Mouse (Mus musculus): ENCODE measurements around the gene Sh3bp4. TPM values are rescaled to one million over a fixed set of nuclear protein-coding genes. Genes with fewer than 3 reads are reported as not detected.

Sh3bp4 gene
- polyA plus RNA-seq, 1 experiment from 2014 or later = 23.8 TPM

DNA sequence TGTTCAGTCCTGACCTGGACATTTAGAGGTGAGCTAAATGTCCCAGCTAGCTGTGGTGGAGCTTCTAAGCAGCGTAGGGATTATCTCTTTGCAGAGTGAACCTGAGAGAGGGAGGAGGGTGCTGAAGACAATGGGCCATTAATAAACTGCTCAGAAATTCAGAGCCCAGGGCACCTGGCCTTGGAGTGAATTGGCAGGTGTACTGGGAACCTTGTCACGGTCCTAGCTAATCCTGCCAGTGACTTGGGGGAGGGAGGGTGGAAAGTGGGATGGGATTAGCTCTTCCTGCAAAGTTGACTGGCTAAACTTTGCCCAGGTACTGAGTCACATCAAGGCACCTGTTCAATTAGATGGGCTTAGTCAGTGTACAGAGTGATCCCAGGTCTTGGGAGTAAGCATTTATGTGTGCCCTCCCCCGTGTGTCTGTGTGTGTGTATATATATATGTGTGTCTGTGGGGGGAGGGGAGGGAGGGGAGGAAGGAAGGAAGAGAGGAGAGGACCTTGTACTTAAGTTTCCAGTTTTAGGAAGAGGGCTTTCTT lies 18.6 kb downstream of the Sh3bp4 start:
- Histone ChIP-seq H3K4me3 (no peak overlapping the region), H3K9me3 (replicated peaks) (no peaks in the 10 kb centered on the region), H3K27me3 (ENCODE audit: low read depth, poor library complexity, severe bottlenecking) (no peaks in the 10 kb centered on the region), H3K4me1 (peaks cover 81% of the 10 kb centered on the region), H3K27ac (replicated peaks) (peak overlapping the region; percentile 33; the same call in 1 of the 2 replicates), H3K36me3 (peaks cover 8% of the 10 kb centered on the region)
- DNase-seq (ENCODE audit: low spot score) = no peak
- WGBS = 57% methylated on average over 3 of the region's 3 CpGs

DNA sequence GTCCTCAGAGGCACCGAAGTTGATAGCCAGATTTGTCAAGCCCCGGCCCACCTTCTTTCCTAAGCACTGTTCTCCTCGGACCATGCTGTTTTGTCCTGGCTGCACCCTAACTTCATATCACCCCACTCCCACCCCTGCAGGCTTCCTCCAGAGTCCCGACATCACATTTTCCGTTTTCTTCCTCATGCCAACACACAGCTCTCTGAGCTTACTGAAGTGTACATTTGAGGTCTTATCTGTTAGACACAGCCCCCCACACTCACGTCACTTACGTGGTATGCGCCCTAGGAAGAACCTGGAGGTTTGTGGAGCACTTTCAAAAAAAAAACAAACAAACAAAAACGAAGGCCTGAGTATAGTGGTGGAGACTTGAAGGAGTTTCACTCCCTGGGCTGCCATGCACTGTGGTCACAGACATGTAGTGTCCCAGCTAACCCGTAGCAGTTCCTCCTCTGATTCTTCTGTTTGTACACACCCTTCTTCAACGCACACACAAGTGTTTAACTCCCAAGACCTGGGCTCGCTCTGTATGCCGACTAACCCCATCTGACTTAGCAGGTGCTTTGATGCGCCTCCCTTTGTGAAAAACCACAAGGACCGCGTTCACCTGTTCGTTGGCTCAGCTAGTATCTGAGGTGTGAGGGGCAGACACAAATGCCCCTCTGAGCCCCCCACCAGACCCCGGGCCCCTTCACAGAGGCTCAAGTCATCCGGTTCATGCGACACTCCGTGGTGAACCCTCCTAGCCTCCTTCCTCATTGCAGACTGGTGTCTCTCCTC lies 19.8 kb downstream of the Sh3bp4 start:
- Histone ChIP-seq H3K27ac (replicated peaks) (0 out of 2 replicates have a peak overlapping the region, but pooled peaks have one; percentile 4), H3K27me3 (ENCODE audit: low read depth, poor library complexity, severe bottlenecking) (no peaks in the 10 kb centered on the region), H3K9me3 (replicated peaks) (no peaks in the 10 kb centered on the region), H3K36me3 (peaks cover 4% of the 10 kb centered on the region; the same call in 1 of the 2 replicates), H3K4me3 (no peak overlapping the region), H3K4me1 (peaks cover 93% of the 10 kb centered on the region)
- WGBS = 83% methylated on average over 21 of the region's 21 CpGs
- no peak for DNase-seq (ENCODE audit: low spot score)

DNA sequence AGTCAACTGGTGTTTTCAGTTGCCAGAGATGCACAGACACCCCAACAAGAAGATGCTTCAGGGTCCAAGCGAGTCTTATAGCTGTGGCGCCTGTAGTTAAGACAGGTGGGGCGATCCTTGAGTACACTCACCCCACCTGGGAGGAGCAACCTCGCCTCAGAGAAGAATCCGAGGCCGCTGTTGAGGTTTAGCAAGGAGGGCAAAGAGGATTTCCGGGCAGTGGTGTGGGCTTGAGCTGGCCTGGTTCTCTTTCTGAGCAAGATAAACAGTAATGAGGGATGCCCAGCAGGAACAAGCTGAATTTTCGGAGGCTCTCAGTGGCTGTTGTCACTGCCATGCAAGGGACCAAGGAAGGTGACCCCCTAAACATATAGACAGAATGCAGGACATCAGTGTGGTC lies 20.5 kb downstream of the Sh3bp4 start:
- H3K4me1 ChIP-seq = peaks cover 95% of the 10 kb centered on the region
- 0 out of 2 replicates have a peak overlapping the region, but pooled peaks have one; percentile 4 for H3K27ac ChIP-seq (replicated peaks)

DNA sequence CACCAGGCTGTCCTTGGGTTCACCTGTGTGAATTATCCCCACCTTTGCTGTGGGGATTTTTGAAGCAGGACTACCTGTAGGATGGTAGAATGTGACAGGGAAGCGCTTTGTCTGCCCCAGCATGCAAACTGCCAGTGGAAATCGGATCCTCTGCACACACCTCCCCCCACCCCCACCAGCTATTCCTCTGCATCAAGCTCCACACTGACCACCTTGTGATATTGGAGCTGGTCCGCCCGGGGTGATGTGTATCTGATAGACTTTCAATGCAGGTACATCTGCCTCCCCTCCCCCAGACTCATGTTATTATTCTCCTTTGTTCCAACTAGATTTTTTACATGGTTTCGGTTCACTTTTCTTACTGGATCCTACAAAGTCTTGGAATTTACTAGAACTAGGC lies 21.8 kb downstream of the Sh3bp4 start:
- H3K27me3 ChIP-seq (ENCODE audit: low read depth, poor library complexity, severe bottlenecking) = peaks cover 6% of the 10 kb centered on the region; the same call in 1 of the 2 replicates
- H3K36me3 ChIP-seq = no peaks in the 10 kb centered on the region
- WGBS = 41% methylated on average over 5 of the region's 5 CpGs
- peaks cover 93% of the 10 kb centered on the region for H3K4me1 ChIP-seq
- no peak for DNase-seq (ENCODE audit: low spot score)
- H3K9me3 ChIP-seq (replicated peaks) = no peaks in the 10 kb centered on the region
- peak overlapping the region; percentile 83 for H3K27ac ChIP-seq (replicated peaks)
- peak overlapping the region; percentile 38 for H3K4me3 ChIP-seq

More for the DNA sequence above, 20.5 kb downstream of the Sh3bp4 start:
- no peak overlapping the region for H3K4me3 ChIP-seq
- no peak for DNase-seq (ENCODE audit: low spot score)
- WGBS = 81% methylated on average over 8 of the region's 8 CpGs
- H3K27me3 ChIP-seq (ENCODE audit: low read depth, poor library complexity, severe bottlenecking) = 0 out of 2 replicates have a peak, but pooled peaks cover under 1% of the 10 kb centered on the region
- no peaks in the 10 kb centered on the region for H3K9me3 ChIP-seq (replicated peaks)
- no peaks in the 10 kb centered on the region for H3K36me3 ChIP-seq

DNA sequence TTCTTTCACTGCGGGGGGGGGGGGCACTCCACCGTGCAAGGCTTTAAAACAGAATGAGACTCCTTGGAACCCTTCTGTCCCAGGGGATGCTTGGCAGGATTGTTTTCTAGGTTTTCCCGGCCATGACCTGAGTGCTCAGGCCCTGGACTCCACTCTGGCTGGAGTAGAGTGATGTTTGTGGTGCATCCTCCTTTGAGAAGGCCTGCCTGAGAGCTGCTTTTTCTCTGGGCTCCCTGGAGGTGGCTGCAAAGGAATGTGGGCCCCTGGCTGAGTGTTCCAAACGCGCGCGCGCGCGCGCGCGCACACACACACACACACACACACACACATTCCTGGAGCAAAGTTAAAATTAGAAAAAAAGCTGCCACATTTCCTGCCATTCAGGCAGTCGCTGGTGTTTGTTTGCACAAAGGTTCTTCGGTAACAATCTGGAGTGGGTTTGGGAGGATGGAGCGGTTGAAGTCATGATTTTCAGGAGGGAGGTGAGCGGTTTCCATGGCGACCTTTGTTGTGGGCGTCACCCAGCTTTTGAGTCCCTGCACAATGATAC lies 22.3 kb downstream of the Sh3bp4 start:
- Histone ChIP-seq H3K27ac (replicated peaks) (peak overlapping the region; percentile 83), H3K27me3 (ENCODE audit: low read depth, poor library complexity, severe bottlenecking) (peaks cover 6% of the 10 kb centered on the region; the same call in 1 of the 2 replicates), H3K4me1 (peaks cover 90% of the 10 kb centered on the region)

DNA sequence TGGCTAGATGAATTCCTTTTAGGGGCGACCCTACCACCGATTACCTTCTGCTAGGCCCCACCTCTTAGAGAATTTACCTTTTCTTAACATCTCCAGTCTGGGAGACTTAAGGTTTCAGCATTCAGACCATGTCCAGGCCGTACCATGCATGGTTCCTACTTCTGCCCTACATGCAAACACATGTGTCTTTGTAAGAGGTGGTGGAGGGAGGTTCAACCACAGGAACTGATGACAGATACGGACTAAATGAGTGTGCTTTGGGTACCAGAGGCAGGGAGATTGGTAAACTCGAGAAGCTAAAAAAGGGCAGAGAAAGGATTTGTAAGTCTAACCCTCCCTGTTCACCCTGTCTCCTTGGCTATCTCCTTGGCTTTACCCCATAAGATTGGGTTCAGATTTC lies 23.5 kb downstream of the Sh3bp4 start:
- H3K36me3 ChIP-seq = no peaks in the 10 kb centered on the region
- no peaks in the 10 kb centered on the region for H3K9me3 ChIP-seq (replicated peaks)
- peak overlapping the region; percentile 83 for H3K27ac ChIP-seq (replicated peaks)
- no peak overlapping the region for H3K4me3 ChIP-seq
- H3K27me3 ChIP-seq (ENCODE audit: low read depth, poor library complexity, severe bottlenecking) = peaks cover 6% of the 10 kb centered on the region; the same call in 1 of the 2 replicates
- peaks cover 78% of the 10 kb centered on the region for H3K4me1 ChIP-seq
- DNase-seq (ENCODE audit: low spot score) = no peak
- 70% methylated on average over 5 of the region's 5 CpGs for WGBS

More for the DNA sequence above, 22.3 kb downstream of the Sh3bp4 start:
- H3K36me3 ChIP-seq = no peaks in the 10 kb centered on the region
- H3K9me3 ChIP-seq (replicated peaks) = no peaks in the 10 kb centered on the region
- 5% methylated on average over 19 of the region's 19 CpGs for WGBS
- H3K4me3 ChIP-seq = peak overlapping the region; percentile 38
- DNase-seq (ENCODE audit: low spot score) = peak; percentile 72

DNA sequence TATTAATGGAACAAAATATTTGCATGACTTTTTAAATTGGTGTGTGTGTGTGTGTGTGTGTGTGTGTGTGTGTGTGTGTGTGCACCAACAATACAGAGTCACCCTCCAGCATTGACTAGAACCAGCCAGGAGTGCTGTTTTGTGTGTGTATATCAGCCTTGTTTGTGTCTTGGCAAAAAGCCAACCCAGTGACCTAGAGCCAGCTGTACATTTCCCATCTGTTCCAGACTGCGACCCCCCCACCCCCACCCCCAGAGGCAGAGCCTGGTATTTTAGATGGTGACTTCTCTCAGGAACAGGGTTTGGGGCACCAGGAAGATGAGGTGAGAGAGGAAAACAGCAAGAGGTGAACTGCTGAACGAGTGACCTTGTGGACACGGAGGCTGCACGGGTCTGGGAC lies 24.2 kb downstream of the Sh3bp4 start:
- H3K9me3 ChIP-seq (replicated peaks) = no peaks in the 10 kb centered on the region
- peaks cover 6% of the 10 kb centered on the region; the same call in 1 of the 2 replicates for H3K27me3 ChIP-seq (ENCODE audit: low read depth, poor library complexity, severe bottlenecking)
- peaks cover 71% of the 10 kb centered on the region for H3K4me1 ChIP-seq
- 66% methylated on average over 4 of the region's 4 CpGs for WGBS
- no peak overlapping the region; the same call in 1 of the 2 replicates for H3K27ac ChIP-seq (replicated peaks)
- H3K36me3 ChIP-seq = no peaks in the 10 kb centered on the region
- H3K4me3 ChIP-seq = no peak overlapping the region
- DNase-seq (ENCODE audit: low spot score) = no peak

DNA sequence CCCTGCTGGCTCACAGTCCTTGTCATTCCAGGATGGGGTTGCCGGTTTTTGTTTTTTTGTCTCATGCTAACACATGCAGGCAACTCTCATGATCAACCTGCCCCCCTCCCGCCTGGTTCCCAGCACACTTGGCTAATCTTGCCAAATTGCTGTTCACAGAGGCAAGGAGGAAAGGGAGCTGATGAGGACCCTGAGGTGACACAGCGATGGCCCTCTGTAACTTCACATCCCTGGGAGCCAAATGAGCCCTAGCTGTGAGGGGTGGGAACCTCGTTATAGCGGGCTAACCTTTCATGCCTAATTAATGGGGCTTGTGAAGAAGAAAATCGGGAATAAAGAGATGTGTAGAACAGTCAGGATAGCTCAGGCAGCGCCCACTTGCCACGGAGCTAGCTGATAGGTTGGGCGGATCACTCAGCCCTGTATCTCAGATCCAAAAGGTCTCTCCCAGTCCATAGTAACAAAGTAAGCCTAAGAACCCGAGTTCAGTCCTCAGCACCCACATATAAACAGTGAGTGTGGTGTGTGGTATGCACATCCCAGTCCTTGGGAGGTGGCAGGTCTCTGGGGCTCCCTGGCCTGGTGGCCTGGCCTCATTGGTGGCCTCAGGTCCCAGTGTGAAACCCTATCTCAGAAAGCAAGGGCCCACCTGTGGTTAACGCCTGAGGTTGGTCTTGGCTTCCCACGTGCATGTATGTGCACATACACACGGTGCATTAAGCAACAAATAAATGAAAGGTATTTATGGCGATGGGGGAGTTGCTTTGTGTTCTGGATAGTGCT lies 25.6 kb downstream of the Sh3bp4 start:
- H3K9me3 ChIP-seq (replicated peaks) = no peaks in the 10 kb centered on the region
- 0 out of 2 replicates have a peak overlapping the region, but pooled peaks have one; percentile 4 for H3K27ac ChIP-seq (replicated peaks)
- WGBS = 13% methylated on average over 14 of the region's 14 CpGs
- H3K27me3 ChIP-seq (ENCODE audit: low read depth, poor library complexity, severe bottlenecking) = peaks cover 6% of the 10 kb centered on the region; the same call in 1 of the 2 replicates
- DNase-seq (ENCODE audit: low spot score) = no peak
- H3K4me3 ChIP-seq = no peak overlapping the region
- H3K36me3 ChIP-seq = no peaks in the 10 kb centered on the region
- H3K4me1 ChIP-seq = peaks cover 57% of the 10 kb centered on the region

DNA sequence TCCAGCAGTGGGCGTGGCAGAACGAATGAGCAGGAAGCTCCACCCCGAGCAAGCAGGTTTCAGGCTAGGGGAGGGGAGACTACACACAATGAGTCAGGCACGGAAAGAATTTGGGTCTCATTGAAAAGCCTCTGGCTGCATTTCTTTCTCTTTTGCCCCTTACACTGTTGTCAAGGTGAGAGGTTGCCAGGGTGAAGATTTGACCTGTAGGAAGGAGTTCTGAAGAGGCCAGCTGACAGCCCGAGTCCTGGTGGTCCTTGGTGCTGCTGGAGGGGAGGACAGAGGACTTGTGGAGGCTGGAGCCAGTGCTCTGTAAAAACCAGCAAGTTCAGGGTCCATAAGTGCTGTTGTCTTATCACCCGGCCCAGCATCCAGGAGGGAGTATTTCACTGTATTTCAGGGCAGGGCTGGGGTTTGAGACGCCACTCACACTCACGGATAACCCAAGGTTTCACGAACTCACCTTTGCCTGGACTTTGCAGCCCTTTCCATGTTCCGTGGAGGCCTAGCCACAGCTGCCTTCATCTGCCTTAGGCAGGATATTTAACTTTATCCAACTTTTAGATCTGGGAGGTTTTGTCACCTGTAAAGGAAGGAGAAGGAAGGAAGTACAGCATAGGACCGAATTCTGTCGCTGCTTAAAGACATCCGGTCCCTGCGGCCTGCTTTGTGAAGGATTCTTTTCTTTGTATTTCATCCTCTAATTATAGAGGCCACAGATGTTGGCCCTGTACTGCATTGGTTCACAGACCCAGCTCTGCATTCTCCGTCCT lies 32.2 kb downstream of the Sh3bp4 start:
- Histone ChIP-seq H3K27ac (replicated peaks) (peak overlapping the region; percentile 79), H3K9me3 (replicated peaks) (no peaks in the 10 kb centered on the region), H3K4me3 (peak overlapping the region; percentile 14; the same call in 1 of the 2 replicates), H3K36me3 (no peaks in the 10 kb centered on the region; the same call in 1 of the 2 replicates), H3K27me3 (ENCODE audit: low read depth, poor library complexity, severe bottlenecking) (no peaks in the 10 kb centered on the region), H3K4me1 (peaks cover 51% of the 10 kb centered on the region)
- peak; percentile 60 for DNase-seq (ENCODE audit: low spot score)
- WGBS = 30% methylated on average over 15 of the region's 15 CpGs

DNA sequence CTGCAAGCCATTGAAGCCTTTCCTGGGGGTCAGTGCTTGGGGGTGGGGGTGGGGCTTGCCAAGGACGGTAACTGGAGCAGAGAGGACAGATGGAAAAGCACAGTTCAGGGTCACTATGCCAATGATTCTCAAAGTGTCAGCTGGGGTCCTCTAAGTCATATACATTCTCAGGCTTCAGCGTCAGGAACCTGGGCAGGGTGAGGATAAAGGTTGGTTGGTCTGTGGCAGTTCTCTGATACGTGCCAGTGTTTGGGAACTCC lies 32.7 kb downstream of the Sh3bp4 start:
- 32% methylated on average over 3 of the region's 3 CpGs for WGBS
- H3K27ac ChIP-seq (replicated peaks) = peak overlapping the region; percentile 79
- H3K4me1 ChIP-seq = peaks cover 56% of the 10 kb centered on the region
- no peak for DNase-seq (ENCODE audit: low spot score)
- H3K27me3 ChIP-seq (ENCODE audit: low read depth, poor library complexity, severe bottlenecking) = no peaks in the 10 kb centered on the region
- no peaks in the 10 kb centered on the region for H3K9me3 ChIP-seq (replicated peaks)
- H3K4me3 ChIP-seq = no peak overlapping the region
- no peaks in the 10 kb centered on the region; the same call in 1 of the 2 replicates for H3K36me3 ChIP-seq

DNA sequence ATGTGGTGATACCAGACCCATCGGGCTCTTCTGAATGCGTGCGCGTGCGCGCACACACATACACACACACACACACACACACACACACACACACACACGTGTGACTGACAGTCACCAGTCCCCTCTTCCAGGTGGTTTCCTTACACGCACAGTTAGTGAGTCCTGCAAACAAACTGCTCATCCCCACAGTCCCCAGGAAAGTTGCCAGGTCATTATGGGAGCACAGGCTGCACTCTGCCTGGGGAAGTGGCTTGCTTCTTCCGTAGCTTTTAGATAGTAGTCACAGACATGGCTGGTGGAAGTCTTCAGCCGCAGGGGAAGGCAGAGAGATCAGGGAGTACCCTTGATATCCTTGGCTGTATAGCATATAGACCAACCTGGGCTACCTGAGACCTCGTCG lies 33.3 kb downstream of the Sh3bp4 start:
- no peak for DNase-seq (ENCODE audit: low spot score)
- Histone ChIP-seq H3K36me3 (no peaks in the 10 kb centered on the region; the same call in 1 of the 2 replicates), H3K9me3 (replicated peaks) (no peaks in the 10 kb centered on the region), H3K4me1 (peaks cover 62% of the 10 kb centered on the region), H3K27ac (replicated peaks) (peak overlapping the region; percentile 79), H3K4me3 (no peak overlapping the region), H3K27me3 (ENCODE audit: low read depth, poor library complexity, severe bottlenecking) (no peaks in the 10 kb centered on the region)
- 87% methylated on average over 12 of the region's 12 CpGs for WGBS

Data from midbrain, embryonic 10.5 days (tissue).